Mouse (Mus musculus): ENCODE data around the gene Npm1.

The Npm1 gene

DNA sequence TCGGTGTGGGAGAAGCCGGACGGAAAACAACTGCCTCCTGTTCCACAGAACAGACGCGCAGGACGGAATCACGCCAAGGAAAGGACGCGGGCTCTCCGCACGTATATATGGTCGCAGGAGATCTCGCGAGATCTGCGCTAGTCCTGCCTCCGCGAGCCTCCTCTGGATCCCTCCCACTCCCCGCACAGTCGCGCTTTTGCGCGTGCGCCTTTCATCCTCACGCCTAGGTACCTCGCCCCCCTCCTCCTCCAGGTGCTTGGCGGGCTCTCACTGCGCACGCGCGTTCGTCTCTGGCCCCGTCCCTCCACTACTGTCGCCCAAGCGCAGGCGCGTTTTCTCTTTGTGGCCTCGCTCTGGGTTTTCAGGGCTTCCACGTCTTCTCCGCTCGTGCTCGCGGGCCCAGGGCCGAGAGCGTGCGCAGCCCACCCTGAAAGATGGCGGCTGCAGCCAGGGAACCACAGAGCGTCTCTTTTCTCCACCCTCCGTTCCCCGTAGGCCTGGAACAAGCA is at the start of gene Npm1:
Gene Npm1 (minus strand): TSS at position 209 of the 509 bp plus-strand sequence.
- DNase-seq (ENCODE audit: low read depth, low spot score), result peak; percentile 100

DNA sequence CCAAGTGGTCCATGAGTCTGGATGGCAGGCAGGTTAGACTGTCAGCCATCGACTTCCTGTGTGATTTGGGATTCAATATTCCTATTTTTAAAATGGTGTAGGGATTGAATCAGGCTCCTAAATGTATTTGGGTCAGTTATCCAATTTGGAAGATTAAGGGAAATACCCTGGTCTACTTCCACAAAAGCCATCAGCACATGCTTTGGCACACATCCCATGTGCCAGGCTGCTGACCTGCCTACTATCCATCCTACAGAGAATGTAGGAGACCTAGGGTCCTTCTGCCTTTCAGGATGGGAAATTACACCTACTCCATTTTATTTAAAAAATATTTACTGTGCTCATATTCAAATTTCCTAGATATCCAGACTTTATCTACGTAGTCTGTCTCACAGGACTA is 44.4 kb upstream of the Npm1 start:
- no peak for DNase-seq (ENCODE audit: low read depth, low spot score)

DNA sequence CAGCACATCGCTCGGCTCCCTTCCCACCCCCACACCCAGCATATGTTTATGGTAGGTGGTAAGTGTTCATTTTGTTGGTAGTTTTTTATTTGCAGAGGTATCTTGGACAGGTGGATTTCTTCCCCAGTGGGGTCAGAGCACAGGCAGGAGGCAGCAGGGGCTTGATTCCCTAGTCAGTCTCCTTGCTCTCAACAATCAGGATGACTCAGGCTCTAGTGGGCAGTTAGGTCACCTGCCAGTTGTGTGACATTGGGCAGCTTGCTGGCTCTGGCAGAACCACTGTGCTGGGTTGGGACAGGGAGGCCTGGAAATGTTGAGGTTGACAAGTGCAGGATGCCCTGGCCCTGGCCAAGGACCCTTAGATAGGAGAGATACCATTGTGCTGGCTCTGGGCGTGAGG is 42.0 kb upstream of the Npm1 start:
- DNase-seq (ENCODE audit: low read depth, low spot score), result no peak

DNA sequence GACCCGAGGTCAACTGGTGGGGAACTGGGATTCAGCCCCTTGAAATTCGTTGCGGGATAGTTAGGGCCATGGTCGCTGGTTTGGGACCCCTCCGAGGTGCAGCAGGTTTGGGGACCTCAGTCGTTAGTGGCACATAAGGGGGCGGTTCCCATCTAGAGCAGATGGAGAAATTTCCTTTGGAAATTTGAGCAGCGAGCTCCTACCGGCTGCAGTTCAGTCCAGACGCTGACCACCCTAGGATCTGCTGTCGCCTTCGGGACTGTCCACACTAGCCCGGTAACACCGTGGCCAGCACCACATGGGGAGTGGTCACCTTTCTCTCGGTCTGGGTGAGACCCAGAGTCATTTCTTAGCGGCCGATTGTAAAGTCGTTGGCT is 41.3 kb upstream of the Npm1 start:
- no peak for DNase-seq (ENCODE audit: low read depth, low spot score)

DNA sequence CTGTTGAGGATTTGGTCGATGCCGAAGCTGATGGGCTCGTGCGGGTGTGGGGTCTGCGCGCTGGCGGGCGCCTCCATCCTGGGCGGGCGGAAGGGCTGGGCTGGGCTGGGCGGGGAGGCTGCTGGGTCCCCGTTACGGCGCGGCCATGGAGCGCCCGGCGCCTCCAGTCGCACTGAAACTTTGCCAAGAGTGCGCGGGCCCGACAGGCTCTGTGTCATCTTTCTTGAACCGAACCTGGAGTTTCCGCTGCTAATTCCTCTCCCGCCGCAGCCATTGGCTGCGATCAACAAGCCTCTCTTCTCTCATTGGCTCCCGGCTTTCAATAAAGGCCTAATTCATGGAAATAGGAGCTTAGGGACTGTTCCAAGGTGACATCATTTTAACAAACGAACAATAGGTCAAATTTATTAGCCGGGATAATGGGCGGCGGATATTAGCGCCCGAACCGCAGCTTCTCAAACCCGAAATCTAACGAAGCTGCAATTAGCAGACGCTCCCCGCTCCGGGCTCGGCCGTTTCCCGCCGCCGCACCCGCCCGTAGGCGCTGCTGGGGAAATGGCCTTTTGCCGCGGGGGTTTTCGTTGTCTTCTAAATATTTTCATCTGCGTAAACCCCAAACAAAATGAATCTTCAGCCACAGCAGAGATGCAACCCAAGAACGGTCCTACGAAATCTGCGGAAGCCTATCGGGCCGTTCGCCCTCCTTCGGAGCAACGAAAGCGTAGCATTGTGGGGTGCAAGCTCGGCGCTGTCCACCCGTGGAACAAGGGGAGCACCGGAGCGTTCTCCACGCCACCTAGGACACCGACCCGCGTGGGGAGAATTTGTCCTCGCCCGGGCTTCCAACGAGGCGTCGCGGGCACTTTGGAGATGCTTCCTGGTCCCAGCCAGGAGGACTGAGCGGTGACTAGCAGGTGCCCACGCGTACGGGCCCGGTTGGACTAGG is 40.6 kb upstream of the Npm1 start, which contains the start of gene Tlx3:
Gene Tlx3 (minus strand): TSS at position 207 of the 946 bp plus-strand sequence.
- peak; percentile 93 for DNase-seq (ENCODE audit: low read depth, low spot score)

DNA sequence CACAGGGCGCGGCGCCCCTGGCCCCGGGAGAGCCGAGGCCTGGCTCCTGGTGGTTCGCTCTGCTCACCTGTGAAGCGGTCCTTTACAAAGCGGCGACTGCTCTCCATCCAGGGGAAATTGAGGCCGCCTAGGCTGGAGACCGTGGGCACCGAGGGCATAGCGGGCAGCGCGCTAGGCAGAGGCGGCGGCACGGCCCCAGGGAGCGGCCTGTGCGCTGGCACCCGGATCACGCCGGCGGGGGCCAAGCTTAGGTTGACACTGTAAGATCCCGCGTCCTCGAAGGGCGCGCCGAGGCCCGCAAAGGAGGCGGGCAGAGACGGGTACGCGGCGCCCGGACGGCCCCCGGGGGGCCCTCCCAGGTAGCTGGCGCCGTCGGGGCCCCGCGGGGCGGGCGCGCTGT is 40.0 kb upstream of the Npm1 start:
- no peak for DNase-seq (ENCODE audit: low read depth, low spot score)

DNA sequence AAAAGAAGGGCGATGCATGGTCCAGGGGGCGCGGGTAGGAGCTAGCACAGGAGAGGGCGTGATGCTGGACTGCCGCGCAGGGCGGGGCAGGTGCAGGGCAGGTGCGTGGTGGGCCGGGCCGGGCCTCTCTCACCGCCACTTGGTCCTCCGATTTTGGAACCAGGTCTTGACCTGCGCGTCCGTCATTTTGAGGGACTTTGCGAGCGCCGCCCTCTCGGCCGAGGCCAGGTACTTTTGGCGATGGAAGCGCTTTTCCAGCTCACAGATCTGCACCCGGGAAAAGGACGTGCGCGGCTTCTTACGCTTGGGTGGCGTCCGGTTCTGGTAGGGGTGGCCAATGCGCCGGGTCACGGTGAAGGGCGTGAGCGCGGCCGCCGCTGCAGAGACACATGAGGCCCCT is 39.3 kb upstream of the Npm1 start:
- DNase-seq (ENCODE audit: low read depth, low spot score), result peak; percentile 57

DNA sequence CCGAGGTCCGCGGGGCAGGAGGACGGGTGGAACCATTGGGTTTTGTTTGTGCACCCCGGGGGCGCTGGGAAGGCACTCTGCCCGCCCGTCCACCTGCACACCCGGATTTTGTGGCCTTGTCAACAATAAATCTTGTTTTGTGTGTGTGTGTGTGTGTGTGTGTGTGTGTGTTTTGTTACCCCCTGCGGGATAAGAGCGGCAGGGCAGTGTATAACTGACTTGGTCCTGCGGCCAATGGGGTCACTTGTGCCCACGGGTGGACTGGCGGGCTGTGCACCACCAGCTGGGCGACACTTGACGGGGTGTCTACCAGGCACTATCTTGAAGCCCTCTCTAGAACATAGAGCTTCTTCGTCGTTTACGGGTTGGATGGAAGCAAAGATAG is 38.6 kb upstream of the Npm1 start:
- DNase-seq (ENCODE audit: low read depth, low spot score), result no peak

DNA sequence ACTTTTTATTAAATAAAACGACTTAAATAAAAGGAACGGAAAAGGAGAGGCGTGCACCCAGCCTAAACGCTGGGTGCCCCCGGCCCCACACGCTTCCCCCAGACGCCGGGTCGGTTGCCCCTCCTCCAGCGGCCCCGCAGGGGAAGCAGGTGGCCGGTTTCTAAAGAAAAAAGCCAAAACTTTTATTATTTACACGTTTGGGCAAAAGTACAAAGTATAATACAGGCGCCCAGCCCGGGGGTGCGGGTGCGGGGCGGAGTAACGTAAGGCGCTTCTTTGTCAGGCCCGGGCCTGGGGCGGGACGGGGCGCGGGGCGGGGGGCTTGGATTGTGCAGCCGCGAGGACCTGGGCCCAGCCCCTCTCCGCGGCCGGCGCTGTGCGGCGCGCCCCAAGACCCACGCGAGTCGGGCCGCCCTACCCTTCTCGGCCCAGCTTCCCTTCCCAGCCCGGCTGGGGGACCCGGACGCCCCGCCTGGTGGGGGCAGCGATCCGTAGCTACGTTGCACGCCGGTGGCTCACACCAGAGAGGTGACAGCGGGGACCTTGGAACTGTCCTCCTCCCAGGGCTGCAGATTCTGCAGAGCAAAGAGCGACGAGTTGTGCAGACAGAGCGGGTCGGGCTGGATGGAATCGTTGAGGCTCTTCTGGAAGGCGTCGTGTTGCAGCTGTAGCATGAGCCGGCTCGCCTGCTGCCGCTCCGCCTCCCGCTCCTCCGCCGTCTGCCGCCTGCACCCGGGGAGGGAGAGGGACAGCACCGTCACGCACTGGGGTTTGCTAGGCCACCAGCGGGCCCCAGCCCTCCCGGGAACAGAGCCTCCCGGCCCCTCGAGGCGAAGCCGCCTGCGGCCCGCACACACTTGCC is 38.0 kb upstream of the Npm1 start:
- DNase-seq (ENCODE audit: low read depth, low spot score), result peak; percentile 29

DNA sequence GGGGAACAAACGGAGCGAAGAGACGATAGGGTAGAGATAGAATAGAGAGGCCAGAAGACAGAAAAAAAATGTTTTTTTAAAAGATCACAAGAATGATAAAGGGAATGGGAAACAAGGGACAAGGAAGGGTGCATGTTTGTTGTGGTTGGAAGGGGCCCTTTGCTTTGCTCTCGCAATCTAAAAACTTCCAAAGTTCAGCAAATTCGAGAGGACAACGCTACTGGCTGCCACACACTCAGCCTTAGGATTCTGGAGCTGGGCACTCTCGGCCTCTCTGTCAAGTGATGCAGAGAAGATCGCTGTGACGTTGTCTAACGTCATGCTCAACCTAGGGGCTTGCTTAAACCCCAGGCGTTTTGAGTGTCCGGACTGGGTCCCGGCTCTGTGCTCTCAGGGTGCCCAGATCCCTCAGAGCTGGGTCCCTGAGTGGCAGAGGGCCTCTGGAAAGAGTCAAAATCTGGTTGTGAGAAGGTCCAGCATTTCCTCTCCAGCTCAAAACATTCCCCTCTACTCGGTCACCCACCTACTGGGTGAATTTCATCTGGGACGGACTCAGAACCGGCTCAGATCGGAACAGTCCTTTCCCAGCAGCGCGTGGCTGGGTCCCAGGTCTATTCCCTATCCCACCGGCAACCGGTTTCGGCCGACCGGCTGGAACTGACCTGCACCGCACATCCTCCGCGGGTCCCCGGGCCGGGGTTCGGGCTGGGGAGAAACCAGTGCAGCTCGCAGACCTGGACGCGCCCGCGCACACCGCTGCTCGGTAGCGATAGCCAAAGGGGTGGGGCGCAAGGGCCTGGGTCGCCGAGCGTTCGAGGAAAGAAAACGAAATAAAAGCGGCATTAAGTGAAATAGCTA is 37.1 kb upstream of the Npm1 start:
- no peak for DNase-seq (ENCODE audit: low read depth, low spot score)

DNA sequence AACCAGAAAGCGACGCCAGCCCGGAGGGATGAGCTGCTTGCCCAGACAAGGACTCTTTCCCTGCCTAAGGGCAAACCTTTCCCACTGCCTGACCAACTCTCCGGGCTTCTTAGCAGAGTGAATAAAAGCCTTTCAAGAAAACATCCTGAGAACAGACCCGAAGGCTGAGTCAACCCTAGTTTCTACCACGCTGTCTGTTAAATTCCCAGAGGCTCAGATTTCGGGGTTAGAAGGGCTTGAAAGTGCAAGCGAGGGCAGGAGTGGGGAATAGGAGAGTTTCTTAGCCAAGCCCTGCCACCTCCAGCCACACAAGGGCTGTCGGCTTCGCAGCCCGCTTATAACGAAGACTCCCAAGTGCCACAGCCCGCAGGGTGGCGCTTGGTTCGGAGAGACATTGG is 36.1 kb upstream of the Npm1 start:
- no peak for DNase-seq (ENCODE audit: low read depth, low spot score)

DNA sequence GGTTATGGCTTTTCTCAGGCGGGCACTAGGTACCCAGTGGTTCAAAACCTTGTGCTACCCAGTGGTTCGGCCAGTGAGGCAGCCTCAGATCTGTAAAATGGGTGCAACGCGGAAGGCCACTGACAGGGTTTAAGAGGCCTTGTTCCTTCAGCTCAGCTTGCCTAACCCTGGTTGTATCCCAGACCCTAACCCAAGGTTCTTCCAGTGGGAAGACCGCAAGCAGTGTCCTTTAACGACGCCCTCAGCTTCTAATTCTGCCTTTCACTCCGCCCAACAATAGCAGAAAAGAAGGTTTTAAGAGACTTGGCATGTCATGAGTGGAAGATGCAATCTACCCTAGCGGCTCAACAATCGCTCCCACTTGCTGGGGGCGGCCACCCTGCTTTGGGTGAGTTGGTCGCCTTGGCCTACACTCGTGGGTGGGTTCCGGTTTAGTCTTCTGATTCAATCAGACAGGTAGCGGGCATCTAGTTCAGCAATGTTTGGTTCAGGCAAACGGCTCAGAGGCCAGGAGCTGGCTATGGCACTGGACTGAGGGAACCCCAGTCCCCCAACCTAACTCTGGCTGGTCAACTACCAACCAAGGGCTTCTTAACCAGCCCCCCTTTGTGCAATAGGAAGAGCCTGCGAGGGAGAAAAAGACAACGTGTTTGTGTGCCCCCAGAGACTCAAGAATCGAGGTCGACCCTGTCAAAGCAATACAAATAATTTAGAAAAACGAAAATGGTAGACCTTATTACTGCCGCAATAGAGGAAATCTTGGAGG is 35.5 kb upstream of the Npm1 start:
- no peak for DNase-seq (ENCODE audit: low read depth, low spot score)

DNA sequence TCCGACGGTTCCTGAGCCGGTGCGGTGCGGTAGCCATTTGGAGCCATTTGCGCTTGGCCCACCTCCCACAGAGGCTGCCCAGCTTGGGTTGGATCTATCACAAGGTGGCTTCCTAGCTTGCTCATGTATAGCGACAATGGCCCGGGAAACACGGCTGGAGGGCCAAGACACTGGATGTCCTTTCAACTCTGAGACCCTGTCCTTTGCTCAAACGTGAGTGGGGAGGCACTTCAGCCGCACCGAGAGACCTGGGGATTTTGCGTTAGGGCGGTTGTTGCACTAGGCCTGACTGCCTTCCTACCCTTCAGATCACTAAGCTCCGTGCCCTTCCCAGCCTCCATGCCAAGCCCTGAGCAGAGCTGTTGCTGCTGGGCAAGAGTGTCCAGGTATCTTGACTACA is 34.7 kb upstream of the Npm1 start:
- DNase-seq (ENCODE audit: low read depth, low spot score), result no peak

DNA sequence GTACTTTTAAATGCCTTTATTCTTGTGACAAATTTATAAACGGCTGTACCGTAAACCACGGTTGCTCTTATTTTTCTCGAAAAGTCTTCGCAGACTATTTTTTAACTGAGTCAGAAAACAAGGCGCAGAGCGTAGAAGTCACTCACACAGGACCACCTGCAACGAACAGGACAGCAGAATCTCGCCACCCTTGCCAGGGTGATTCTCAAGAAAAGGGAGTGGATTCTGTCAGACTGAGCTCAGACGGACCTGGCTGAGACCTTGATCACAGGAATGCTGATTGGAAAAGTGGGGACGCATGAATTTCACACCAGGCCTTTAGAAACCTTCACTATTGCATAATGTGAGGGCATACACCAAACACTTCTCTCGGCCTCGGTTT is 34.1 kb upstream of the Npm1 start:
- DNase-seq (ENCODE audit: low read depth, low spot score), result no peak

DNA sequence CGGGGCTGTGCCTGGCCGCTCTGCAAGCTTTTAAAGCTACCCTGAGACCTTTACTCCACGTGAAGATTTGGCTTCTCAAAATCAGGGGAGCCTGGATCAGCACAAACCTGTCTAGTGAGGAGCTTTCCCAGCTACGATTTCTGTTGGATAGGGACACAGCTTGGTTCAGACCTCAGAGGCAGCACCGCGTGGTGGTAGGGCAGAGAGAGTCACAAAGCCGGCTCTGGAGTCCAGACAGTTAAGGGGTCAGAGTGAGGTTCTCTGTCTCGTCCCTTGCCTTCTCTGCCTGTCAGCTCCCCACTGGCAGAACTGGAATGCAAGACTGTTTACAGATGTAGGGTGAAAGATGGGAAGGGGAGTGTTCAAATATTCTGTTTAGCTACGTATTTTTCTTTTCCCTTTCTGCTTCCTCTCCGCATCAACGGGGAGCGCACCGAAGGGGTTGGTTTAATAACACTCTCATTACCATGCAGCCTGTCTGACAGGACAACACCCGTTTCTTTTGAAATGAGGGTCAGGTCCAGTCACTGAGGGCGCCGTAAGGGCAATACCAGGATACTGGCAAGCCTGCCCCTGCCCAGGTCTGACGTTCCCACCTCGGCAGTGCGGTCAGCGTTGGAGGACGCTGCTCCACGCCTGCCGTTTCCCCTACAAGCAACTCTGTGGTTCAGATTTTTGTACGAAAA is 33.6 kb upstream of the Npm1 start:
- DNase-seq (ENCODE audit: low read depth, low spot score), result no peak

DNA sequence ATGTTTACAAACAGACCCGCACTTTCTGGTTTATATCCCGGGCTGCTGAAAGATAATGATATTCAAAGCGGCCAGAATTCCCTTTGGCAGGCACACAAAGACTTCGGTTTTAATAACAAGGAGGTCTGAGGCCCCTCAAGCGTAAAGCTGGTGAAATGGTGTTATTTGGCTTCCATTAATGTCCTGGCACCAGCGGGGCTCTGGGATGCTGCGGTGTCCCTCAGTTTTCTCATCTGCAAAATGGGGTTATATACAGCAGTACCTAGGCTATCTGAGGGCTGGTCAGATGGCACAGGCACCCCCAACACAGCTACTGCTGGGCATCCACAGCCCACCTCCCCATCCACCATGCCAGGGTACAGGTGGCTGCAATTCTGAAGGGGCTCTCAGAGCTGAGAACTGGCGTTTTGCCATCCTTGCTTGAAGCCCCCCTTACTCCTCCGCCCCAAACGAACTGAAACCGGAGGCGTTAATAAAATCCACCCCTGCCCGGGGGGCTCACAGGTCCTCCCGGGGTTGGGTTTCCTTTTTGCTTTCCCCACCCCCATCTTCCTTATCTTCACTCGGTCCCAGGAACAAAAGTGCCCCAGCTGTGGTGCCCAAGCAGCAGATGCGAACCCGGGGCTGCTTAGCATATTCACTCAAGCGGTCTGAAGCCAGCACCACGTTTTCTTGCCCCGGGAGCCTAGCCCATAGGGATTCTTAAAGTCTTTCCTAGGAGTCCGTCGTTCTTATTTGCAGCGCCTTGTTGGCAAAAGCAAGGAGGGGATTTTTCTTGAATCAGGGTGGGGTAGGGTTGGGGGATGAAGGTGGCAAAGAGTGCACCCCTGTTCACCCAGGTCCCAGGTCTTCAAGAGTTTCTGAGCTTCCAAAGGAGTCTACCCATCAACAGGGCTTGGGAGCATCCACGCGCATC is 32.8 kb upstream of the Npm1 start:
- DNase-seq (ENCODE audit: low read depth, low spot score), result no peak

DNA sequence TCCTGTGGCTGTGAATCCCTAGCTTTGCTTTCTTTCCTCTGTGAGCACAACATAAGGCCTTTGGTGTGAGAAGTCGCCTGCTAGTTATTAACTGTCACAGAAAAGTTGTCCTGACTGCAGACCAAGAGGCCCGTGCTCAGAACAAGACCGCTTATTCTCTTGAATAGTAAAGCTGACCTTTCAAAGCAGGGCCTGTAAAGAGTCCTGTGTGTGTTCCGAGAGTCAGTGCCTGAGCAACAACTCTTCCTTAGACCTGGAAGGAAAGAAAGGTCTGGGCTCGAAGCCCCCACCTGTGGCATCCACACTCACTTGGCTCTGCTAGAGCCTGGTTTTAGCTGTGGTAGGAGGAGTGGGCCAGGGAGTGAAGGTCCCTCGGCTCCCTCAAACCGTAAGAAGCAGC is 32.1 kb upstream of the Npm1 start:
- DNase-seq (ENCODE audit: low read depth, low spot score), result no peak

DNA sequence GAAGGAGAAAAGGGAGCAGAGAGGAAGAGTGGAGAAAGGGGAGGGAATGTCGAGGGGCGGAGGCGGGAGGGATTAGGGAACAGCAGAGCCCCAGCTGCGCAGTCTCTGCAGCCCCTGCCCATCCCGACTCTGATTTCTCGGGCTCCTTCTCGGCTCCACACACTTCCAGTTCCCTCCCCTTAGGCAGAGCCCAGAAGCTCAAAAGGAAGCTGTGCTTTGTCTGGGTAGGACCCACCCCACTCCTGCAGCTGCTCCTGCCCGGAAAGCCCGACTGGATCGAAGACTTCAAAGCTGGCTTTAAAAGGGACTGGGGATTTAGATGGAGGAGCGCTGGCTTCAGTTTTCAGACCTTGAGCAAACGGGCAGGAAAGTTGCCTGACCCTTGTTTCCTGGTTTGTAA is 30.7 kb upstream of the Npm1 start:
- no peak for DNase-seq (ENCODE audit: low read depth, low spot score)

DNA sequence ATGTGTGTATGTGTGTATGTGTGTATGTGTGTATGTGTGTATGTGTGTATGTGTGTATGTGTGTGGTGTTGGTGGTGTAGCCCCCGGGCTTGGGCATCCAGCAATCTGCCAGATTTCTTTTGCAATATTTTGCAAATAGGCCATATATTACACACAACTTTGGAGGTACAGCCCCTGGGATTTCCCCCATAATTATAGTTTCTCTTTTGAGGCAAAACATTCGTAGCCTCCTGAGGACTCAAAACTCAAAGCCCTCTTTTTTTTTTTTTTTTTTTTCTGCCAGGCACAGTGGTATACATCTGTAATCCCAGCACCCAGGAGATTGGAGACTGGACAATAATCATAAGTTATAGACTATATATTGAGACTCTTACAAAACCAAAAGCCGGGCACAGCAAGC is 18.8 kb upstream of the Npm1 start:
- DNase-seq (ENCODE audit: low read depth, low spot score), result no peak

All from brain, adult 2 months (tissue).